Mouse (Mus musculus): ENCODE measurements around the gene Pkig.

DNA sequence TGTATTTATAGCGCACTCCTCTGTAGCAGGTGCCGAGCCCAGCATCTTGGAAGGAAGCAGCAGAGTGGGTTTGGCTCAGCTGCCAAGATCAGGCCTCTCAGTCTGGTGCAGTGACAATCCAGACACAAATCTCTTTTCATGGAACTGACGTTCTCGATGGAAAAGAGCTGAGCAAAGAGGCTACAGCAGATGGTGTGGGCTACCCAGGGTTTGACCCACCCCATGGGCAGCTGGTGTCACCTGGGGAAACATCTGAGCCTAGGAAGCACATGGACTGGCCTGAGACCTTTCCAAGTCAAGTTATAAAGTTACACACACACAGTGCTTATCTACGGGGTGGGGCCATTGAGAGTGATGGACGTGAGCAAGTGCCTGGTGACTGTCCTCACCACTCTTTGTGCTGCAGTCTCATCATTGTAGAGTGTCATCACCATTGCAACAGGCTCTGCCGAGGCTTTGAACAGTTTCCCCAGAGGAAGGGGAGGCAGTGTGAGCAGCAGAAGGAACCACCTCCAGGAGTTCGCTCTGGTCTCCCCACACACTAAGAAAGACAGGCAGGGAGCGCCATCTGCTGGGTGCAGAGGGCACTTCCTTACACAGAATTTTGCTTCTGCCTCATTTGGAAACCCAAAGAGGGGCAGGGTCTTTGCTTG, 60.9 kb downstream of the Pkig start:
- peak; percentile 98 for TF ChIP-seq CTCF (IDR thresholded peaks at IDR 0.05; ENCODE audit: control insufficient read depth, insufficient read depth, low read length)
- no peak for TF ChIP-seq POLR2A (IDR thresholded peaks at IDR 0.05; ENCODE audit: borderline replicate concordance, control insufficient read depth, low read depth, low read length)
